Mouse (Mus musculus) adrenal gland, adult 18-20 months (tissue): ENCODE data around the gene Hspb6. TPM values are rescaled to one million over a fixed set of nuclear protein-coding genes. Genes with fewer than 3 reads are reported as not detected.

ENCODE experiments used
- DNase-seq, 2 experiments: peaks; one replicate each; pipeline ENCODE4 v3.0.0; 2021 to 2022; ENCODE audit warnings: low spot score in 2 of 2
- long read RNA-seq, 2 experiments: library from polyadenylated mRNA; stranded (forward); transcript quantifications; one replicate each; pipeline ENCODE4 v2.0.0; 2021
- total RNA-seq, 2 experiments: library from RNA; stranded (reverse); gene quantifications; 1 replicate in 1 of 2; 2 replicates in 1 of 2; pipeline ENCODE4 v1.2.3; 2021

The Hspb6 gene
- total RNA-seq: 10 to 100 TPM; 26.3 to 34.9 TPM
- long read RNA-seq, experiment 1, transcript Hspb6-201 (3 exons, 1,363 nt): major isoform, 11 of 11 reads
- long read RNA-seq, experiment 1, partial matches to known transcripts: 0 of 11 reads
- long read RNA-seq, experiment 1, other reads (novel, unspliced or antisense): 0 of 11 reads
- long read RNA-seq, experiment 2, transcript Hspb6-201 (3 exons, 1,363 nt): major isoform, 15 of 18 reads
- long read RNA-seq, experiment 2, partial matches to known transcripts: 0 of 18 reads
- long read RNA-seq, experiment 2, other reads (novel, unspliced or antisense): 2 of 18 reads

- DNase-seq: peak; percentile 86 to 87
Measured at GRCm38 (mm10) chr7:30552102-30553020, at the start of gene Hspb6, which contains the start of gene Proser3. Gene Hspb6, plus strand, starts transcription at chr7:30552178. Gene Proser3, minus strand, starts transcription at chr7:30552299.

- DNase-seq: no peak
Measured at GRCm38 (mm10) chr7:30508061-30508460, 43.9 kb upstream of the Hspb6 start.

GRCm38 (mm10) chr7:30515003-30515760 lies 36.8 kb upstream of the Hspb6 start:
- DNase-seq: no peak

GRCm38 (mm10) chr7:30518325-30518724 lies 33.7 kb upstream of the Hspb6 start:
- no peak for DNase-seq

DNA sequence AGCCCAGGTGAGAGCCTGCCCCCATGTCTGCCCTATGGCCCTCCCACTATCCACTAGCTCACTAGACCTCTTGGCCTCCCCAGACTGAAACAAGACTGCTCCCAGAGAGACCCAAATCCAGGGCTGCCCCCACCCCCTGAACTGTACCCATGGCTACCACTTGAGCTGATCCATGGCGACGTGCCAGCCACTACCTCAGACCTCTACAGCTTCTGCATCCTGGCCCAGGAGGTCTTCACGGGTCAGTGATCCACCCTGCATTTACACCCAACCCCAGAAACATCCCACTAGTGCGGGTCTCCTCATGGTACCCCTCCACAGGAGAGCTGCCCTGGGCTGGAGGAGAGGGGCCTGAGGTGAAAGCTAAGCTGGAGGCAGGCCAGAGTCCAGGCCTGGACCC lies 31.6 kb upstream of the Hspb6 start:
- no peak for DNase-seq

- no peak for DNase-seq
Measured at GRCm38 (mm10) chr7:30520856-30521255, 31.1 kb upstream of the Hspb6 start.

- no peak for DNase-seq
Measured at GRCm38 (mm10) chr7:30522871-30523270, 29.1 kb upstream of the Hspb6 start.

DNA sequence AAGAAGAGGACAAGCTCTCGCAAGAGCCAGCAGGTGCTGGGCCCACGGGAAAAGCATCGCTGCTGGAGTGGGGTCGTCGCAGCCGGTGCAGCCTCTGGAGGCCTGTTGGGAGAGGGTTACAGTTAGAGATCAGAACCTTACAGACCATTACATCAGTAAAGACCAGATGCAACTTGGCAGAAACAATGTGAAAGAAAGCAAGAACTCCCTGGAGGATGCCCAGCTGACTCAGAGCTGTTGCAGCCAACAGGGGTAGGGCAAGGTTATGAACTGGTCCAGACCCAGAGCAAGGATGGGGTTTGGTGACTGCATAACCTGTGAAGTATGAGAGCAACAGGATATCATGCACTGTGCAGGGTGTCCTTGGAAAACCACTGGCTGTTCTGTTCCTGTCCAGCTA lies 27.5 kb upstream of the Hspb6 start:
- DNase-seq: no peak

DNA sequence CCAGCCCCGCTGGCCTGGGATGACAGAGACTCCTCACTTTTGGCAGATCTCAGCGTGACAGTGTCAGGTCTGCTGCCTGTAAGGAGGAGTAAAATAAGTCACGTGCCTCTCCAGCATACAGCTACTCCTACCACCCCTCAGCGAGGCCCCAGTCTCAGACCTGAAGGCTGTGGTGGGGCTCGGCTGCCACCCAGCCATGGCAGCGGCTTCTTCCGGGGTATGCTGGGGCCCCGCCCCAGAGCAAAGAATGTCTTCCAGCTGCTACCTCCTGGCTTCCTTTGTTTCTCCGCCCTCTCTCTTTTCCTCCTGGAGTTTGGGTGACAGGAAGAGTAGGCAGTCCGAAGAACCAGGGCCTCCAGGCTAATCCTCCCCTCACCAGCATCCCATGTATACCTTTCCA lies 26.0 kb upstream of the Hspb6 start:
- DNase-seq: no peak

DNA sequence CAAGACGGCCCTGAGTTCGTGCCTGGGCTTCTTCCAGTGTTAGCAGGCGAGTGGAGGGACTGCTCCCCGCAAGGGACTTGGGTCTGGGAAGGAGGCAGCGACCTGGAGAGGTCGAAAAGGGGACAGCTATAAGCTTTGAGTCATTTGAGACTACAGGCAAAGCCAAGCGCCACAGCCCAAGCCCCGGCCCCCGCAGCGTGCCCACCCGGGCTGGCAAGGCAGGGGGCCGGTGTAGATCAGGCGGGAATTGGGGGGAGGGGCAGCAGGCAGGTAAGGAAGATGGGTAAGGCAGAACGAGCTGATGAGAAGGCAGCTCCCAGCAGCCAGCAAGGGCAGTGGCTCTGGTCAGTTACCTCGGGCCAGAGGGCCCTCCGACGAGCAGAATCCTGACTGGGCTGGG lies 25.6 kb upstream of the Hspb6 start:
- DNase-seq: no peak

DNA sequence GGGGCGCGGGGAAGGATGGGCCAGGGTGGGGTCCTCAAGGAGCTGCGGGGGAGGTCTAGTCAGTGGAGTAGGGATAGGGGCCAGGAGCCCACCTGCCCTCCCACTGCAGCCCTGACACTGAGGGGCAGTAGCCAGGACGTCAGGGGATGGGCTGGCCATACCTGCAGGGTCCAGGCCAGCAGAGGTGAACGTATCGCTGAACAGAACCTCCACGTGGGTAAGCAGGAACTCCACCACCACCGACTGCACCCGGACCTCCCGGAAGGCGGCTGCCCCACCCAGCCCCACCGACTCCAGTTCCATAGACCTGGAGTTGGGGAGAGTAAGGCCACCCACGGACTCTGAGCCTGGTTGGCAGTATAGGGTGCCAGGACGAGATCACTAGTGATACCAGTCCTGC lies 25.0 kb upstream of the Hspb6 start:
- no peak for DNase-seq

DNA sequence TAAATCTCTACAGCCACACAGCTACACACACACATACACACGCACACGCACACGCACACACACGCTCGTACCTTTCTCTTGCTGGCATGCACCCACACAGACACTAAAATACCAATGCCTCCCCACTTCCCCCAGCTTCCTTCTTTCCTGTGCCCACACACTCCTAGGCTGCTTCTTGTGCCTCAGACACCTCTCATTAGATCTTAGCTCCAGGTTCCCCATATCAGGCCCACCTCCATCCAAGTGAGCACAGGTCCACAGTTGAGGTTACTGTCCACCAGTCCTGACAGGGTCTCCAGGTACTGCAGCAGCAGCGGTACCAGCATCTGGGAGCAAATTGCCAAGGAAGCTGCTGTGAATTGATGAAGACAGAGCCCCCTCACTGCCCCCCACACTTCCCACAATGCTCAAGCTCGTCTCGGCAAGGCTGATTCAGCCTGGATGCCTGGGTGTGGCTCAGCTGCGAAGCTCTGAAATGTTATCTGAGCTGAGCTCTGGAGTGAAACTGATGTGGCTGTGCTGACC lies 20.6 kb upstream of the Hspb6 start:
- DNase-seq: no peak

- DNase-seq: no peak
Measured at GRCm38 (mm10) chr7:30532931-30533330, 19.0 kb upstream of the Hspb6 start.

GRCm38 (mm10) chr7:30533941-30534632 lies 17.9 kb upstream of the Hspb6 start:
- DNase-seq: no peak

- DNase-seq: peak; percentile 90 to 94
Measured at GRCm38 (mm10) chr7:30534633-30535577, 17.1 kb upstream of the Hspb6 start, which contains the start of gene Arhgap33. Gene Arhgap33, minus strand, starts transcription at chr7:30535060.

DNA sequence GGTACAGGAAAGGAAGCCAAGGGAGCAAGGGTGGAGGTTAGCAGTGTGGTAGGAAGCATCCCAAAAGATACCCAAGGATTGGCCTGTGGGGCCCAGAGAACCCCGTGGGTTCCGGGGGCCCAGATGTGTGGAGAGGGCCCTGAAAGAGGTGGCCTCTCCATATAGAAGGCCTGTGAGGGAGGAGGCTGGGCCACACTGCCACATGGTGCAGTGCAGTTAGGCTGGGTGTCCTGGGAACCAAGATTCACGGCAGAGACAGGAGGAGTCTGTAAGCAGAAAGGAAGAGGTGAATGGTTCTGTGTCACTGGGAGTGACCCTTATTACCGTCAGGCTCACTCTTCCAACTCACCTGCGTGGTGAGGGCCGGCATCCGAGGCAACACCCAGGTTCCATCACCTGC lies 11.4 kb upstream of the Hspb6 start:
- DNase-seq: no peak

DNA sequence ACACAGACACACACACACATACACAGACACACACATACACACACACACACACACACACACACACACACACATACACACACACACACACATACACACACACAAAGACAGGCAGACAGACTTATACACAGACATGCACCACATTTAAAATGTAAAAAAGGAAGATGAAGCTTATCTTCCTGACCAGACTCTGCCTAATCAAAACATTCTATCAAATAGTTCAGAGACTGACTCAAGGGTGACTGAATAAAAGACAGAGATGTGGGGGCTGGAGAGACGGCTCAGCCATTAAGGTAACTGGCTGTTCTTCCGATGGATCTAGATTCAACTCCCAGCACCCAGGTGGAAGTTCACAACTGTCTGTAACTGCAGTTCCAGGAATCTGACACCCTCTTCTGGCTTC lies 7.7 kb upstream of the Hspb6 start:
- DNase-seq: no peak

GRCm38 (mm10) chr7:30549880-30550279 lies 2.1 kb upstream of the Hspb6 start:
- DNase-seq: no peak

DNA sequence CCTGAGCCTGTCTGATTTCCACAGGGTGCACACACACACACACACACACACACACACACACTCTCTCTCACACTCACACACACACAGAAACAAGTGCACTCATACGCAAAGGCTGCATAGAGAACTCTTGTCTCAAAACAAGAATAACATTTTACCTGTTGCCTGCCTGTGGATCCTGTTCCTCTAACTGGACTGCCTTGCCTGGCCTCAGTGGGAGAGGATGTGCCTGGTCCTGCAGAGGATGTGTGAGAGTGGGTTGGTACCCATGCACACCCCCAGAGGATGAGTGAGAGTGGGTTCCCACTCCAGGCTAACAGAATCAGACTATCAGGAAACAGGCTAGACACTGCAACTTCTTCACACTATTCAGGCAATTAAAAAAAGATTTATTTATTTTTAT lies 1.4 kb upstream of the Hspb6 start:
- no peak for DNase-seq
